Mouse (Mus musculus) G1E (cell line): ENCODE results near the gene Gpc5.

ENCODE experiments used
- CTCF ChIP-seq: IDR thresholded peaks from 2 replicates; pipeline ENCODE4 v1.5.1; 2012; ENCODE audit warnings: low read depth, low read length, inconsistent platforms, mixed read lengths
- GATA1 ChIP-seq: IDR thresholded peaks from 2 replicates; pipeline ENCODE4 v1.6.1; 2012; ENCODE audit warnings: borderline replicate concordance, low read length, inconsistent platforms, mixed read lengths
- GATA2 ChIP-seq: IDR thresholded peaks from 2 replicates; pipeline ENCODE4 v1.6.1; 2012; ENCODE audit warnings: low read depth, low read length, inconsistent platforms, borderline replicate concordance
- POLR2AphosphoS5 ChIP-seq: IDR thresholded peaks from 2 replicates; pipeline ENCODE4 v1.6.1; 2012; ENCODE audit warnings: low read depth, low read length, inconsistent platforms; ENCODE audit not compliant: insufficient replicate concordance
- TAL1 ChIP-seq: conservative IDR thresholded peaks from 2 replicates; pipeline ENCODE4 v1.6.1; 2012; ENCODE audit warnings: low read depth, low read length, inconsistent platforms, mixed read lengths

DNA sequence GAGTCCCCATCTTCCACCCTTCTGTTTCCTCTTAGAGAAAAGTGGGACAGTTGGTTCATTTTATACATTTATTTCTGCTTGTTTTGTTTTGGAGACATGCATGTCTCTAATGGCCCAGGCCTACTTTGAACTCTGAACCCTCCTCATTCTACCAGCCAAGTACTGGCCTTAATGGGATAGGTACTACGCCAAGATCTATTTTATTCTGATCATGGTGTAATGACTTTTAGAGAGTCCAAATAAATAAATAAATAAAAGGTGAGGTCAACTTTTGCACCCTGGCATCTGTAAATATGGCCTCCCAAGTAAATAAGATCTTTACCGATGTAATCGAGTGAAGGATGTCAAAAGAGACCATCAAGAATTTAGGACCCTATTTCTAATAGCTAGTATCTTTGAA lies 1116.6 kb downstream of the Gpc5 start:
- TF ChIP-seq CTCF (no peak), TAL1 (no peak), GATA1 (no peak), POLR2AphosphoS5 (no peak), GATA2 (no peak)
